Mouse (Mus musculus) brain, embryonic 14.5 days (tissue): ENCODE measurements at regions not wholly inside any gene's neighbourhood (a gene's known extent, or its start where the extent isn't known, plus 50 kb on each side); places are given as distances from the start of the nearest gene placed in this dataset.

Experiments
- CTCF ChIP-seq: fragments of 200-500 bp; IDR thresholded peaks from 2 replicates; pipeline ENCODE4 v1.5.1; 2012; ENCODE audit warnings: inconsistent platforms, mild to moderate bottlenecking, moderate library complexity, borderline replicate concordance; ENCODE audit not compliant: insufficient read depth, insufficient read length; ENCODE audit errors: extremely low read depth
- POLR2A ChIP-seq: fragments of 200-500 bp; IDR thresholded peaks from 2 replicates; pipeline ENCODE4 v1.6.1; 2012; ENCODE audit warnings: mild to moderate bottlenecking, inconsistent platforms, borderline replicate concordance; ENCODE audit not compliant: poor library complexity, insufficient read depth, insufficient read length, severe bottlenecking; ENCODE audit errors: extremely low read depth

- TF ChIP-seq POLR2A (no peak), CTCF (no peak)
Measured at GRCm38 (mm10) chr17:67419956-67420711, 65.9 kb upstream of the Ptprm start.
